Mouse (Mus musculus): ENCODE measurements around the gene Dok3.
"Not testable (repeated sequence)": the region's sequence is repeated elsewhere in the genome, so short reads cannot be mapped to it uniquely, and the experiment has no call there.

Dok3 gene

GRCm38 (mm10) chr13:55529198-55529915 is at the start of gene Dok3:
Dok3 (minus strand) TSS chr13:55529296.
- DNase-seq, result no peak

- DNase-seq, result no peak
Measured at GRCm38 (mm10) chr13:55578086-55578485, 49.0 kb upstream of the Dok3 start.

GRCm38 (mm10) chr13:55576872-55577271 is 47.8 kb upstream of the Dok3 start:
- DNase-seq, result not testable (repeated sequence)

GRCm38 (mm10) chr13:55575932-55576331 is 46.8 kb upstream of the Dok3 start:
- no peak for DNase-seq

GRCm38 (mm10) chr13:55574321-55574720 is 45.2 kb upstream of the Dok3 start:
- no peak for DNase-seq

GRCm38 (mm10) chr13:55573432-55573831 is 44.3 kb upstream of the Dok3 start, which contains the start of gene Tmed9:
Tmed9 (plus strand) TSS chr13:55573732.
- DNase-seq, result no peak

GRCm38 (mm10) chr13:55571977-55572376 is 42.9 kb upstream of the Dok3 start:
- DNase-seq, result no peak

GRCm38 (mm10) chr13:55571027-55571751 is 42.1 kb upstream of the Dok3 start, which contains the start of gene Fam193b:
Fam193b (minus strand) TSS chr13:55571120.
- DNase-seq, result peak; percentile 94

GRCm38 (mm10) chr13:55570286-55570973 is 41.3 kb upstream of the Dok3 start:
- peak; percentile 47 for DNase-seq

GRCm38 (mm10) chr13:55569726-55570285 is 40.7 kb upstream of the Dok3 start:
- DNase-seq, result peak; percentile 23

GRCm38 (mm10) chr13:55568524-55568923 is 39.4 kb upstream of the Dok3 start:
- DNase-seq, result not testable (repeated sequence)

GRCm38 (mm10) chr13:55567949-55568348 is 38.9 kb upstream of the Dok3 start:
- DNase-seq, result no peak

- DNase-seq, result no peak
Measured at GRCm38 (mm10) chr13:55567001-55567400, 37.9 kb upstream of the Dok3 start.

- no peak for DNase-seq
Measured at GRCm38 (mm10) chr13:55563266-55563879, 34.3 kb upstream of the Dok3 start.

- DNase-seq, result no peak
Measured at GRCm38 (mm10) chr13:55557499-55557898, 28.4 kb upstream of the Dok3 start.

GRCm38 (mm10) chr13:55555921-55556320 is 26.8 kb upstream of the Dok3 start:
- no peak for DNase-seq

GRCm38 (mm10) chr13:55549061-55549460 is 20.0 kb upstream of the Dok3 start:
- no peak for DNase-seq

GRCm38 (mm10) chr13:55548426-55548825 is 19.3 kb upstream of the Dok3 start:
- DNase-seq, result no peak

- no peak for DNase-seq
Measured at GRCm38 (mm10) chr13:55547916-55548315, 18.8 kb upstream of the Dok3 start.

GRCm38 (mm10) chr13:55544792-55545191 is 15.7 kb upstream of the Dok3 start:
- no peak for DNase-seq

- no peak for DNase-seq
Measured at GRCm38 (mm10) chr13:55543447-55543846, 14.4 kb upstream of the Dok3 start.

GRCm38 (mm10) chr13:55542891-55543290 is 13.8 kb upstream of the Dok3 start:
- no peak for DNase-seq

GRCm38 (mm10) chr13:55540933-55541332 is 11.8 kb upstream of the Dok3 start:
- DNase-seq, result peak; percentile 22

Data from cerebellum, adult 8-10 months (tissue).